Mouse (Mus musculus): ENCODE data around the gene Wwc2. TPM values are rescaled to one million over a fixed set of nuclear protein-coding genes. Genes with fewer than 3 reads are reported as not detected.

Gene Wwc2
- total RNA-seq, 1 experiment, result 19.6 TPM

DNA sequence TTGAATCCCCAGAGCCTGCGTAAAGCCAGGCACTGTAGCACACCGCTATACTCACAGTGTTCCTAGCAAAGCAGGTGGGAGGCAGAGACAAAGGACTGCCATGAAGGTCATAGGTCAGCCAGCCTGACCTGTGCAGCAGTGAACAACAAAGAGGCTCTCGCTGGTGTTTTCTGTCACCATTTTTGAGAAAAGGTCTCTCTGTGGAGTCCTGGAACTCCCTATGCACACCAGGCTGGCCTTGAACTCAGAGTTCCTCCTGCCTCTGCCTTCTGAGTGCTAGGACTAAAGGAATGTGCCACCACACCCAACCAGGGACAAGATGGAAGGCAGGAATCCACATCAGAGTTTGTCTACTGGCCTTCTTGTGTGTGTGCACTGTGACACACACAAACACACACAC lies 5.4 kb upstream of the Wwc2 start:
- no peak for DNase-seq (ENCODE audit: low read depth, low spot score)
- Histone ChIP-seq H3K9ac (ENCODE audit: insufficient read depth, low read depth, low read length, poor library complexity, severe bottlenecking) (0 out of 2 replicates have a peak overlapping the region, but pooled peaks have one; percentile 30), H3K36me3 (ENCODE audit: control insufficient read depth, insufficient read depth, low read length, poor library complexity, severe bottlenecking) (no peaks in the 10 kb centered on the region), H3K9me3 (ENCODE audit: control insufficient read depth, insufficient read depth, low read depth, low read length) (no peaks in the 10 kb centered on the region), H3K4me3 (ENCODE audit: insufficient read depth in 1 of 2, low read depth in 1 of 2, low read length in 2 of 2, poor library complexity in 1 of 2, severe bottlenecking in 1 of 2) (no peak overlapping the region), H3K4me1 (ENCODE audit: control insufficient read depth in 2 of 2, insufficient read depth in 2 of 2, low read length in 2 of 2, poor library complexity in 1 of 2) (peaks cover 10 to 18% of the 10 kb centered on the region in 2 experiments), H3K27ac (ENCODE audit: insufficient read depth, low read depth, low read length, poor library complexity, severe bottlenecking) (peak overlapping the region; percentile 52; the same call in 1 of the 2 replicates)
- TF ChIP-seq CHD2 (IDR thresholded peaks at IDR 0.05; ENCODE audit: low read depth, low read length) (no peak), ZC3H11A (IDR thresholded peaks at IDR 0.05; ENCODE audit: borderline replicate concordance, low read depth, low read length) (no peak), ZNF384 (IDR thresholded peaks at IDR 0.05; ENCODE audit: low read depth, low read length) (no peak), MAFK (IDR thresholded peaks at IDR 0.05; ENCODE audit: insufficient read depth, low read depth, low read length) (no peak), HCFC1 (IDR thresholded peaks at IDR 0.05; ENCODE audit: borderline replicate concordance, insufficient read depth, low read length) (no peak)
- in situ Hi-C loops (cut with MboI; ENCODE audit: low sequenced_read_pairs in 2 of 2, unreplicated experiment in 2 of 2), result no loop called here

DNA sequence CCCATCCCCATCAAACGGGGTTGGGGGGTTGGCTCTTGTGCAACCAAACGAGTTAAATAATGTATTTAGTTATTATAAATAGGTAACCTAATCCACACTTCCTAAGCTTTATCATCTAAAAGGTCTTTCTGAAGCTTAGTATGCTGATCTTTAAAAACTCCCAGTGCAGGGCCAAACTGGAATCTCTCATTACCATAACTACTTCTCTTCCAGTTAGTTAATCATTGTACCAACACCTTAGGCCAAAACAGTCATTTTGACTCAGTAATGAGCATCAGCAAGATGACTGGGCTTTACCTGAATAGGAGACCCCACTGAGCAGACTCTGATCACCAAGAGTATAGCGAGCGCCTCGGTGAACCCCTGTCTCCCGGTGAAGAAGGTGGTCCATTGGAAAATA lies 4.7 kb upstream of the Wwc2 start:
- H3K9ac ChIP-seq (ENCODE audit: insufficient read depth, low read depth, low read length, poor library complexity, severe bottlenecking), result no peak overlapping the region; the same call in 1 of the 2 replicates
- TF ChIP-seq HCFC1 (IDR thresholded peaks at IDR 0.05; ENCODE audit: borderline replicate concordance, insufficient read depth, low read length), result no peak
- no peak for TF ChIP-seq MAFK (IDR thresholded peaks at IDR 0.05; ENCODE audit: insufficient read depth, low read depth, low read length)
- no peak for TF ChIP-seq ZNF384 (IDR thresholded peaks at IDR 0.05; ENCODE audit: low read depth, low read length)
- no peak for TF ChIP-seq ZC3H11A (IDR thresholded peaks at IDR 0.05; ENCODE audit: borderline replicate concordance, low read depth, low read length)
- no peak for TF ChIP-seq CHD2 (IDR thresholded peaks at IDR 0.05; ENCODE audit: low read depth, low read length)

DNA sequence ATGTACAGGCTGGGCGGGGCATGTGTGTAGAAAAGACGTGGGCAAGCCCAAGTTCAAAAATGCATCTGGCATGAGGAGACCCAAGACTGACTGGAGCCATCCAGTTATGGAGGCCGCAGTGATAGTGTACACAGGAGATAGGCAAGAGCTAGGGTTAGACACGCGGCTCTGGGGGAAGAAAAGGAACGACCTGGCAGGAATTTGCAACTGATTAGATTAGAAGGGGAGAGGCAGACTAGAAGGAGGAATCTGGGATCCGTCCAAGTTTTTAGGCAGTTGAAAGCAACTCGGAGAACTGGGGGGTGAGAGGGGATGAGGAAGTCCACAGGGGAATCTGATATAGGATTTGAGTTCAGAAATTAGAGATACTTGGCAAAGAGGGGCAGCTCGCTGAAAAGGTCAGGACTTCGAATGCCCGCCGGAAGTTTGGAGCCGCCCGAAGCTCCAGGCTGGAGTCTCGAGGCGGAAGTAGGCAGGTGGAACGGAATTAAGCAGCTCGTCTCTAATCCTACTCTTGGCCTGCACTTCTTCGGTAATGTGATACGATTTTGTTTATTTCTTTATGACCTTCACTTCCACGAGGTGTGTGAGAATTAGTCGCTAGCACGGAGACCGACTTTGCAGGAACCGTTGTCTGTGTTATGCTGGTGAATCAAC lies 4.0 kb upstream of the Wwc2 start:
- no peak overlapping the region; the same call in 1 of the 2 replicates for H3K27ac ChIP-seq (ENCODE audit: insufficient read depth, low read depth, low read length, poor library complexity, severe bottlenecking)
- H3K4me3 ChIP-seq (ENCODE audit: insufficient read depth in 1 of 2, low read depth in 1 of 2, low read length in 2 of 2, poor library complexity in 1 of 2, severe bottlenecking in 1 of 2), result peak overlapping the region; percentile 32 to 35; a peak in 1 of 4 replicates
- DNase-seq (ENCODE audit: low read depth, low spot score), result no peak
- in situ Hi-C loops (cut with MboI; ENCODE audit: low sequenced_read_pairs in 2 of 2, unreplicated experiment in 2 of 2), result no loop called here
- TF ChIP-seq ZC3H11A (IDR thresholded peaks at IDR 0.05; ENCODE audit: borderline replicate concordance, low read depth, low read length), result no peak
- no peak for TF ChIP-seq MAFK (IDR thresholded peaks at IDR 0.05; ENCODE audit: insufficient read depth, low read depth, low read length)
- H3K9me3 ChIP-seq (ENCODE audit: control insufficient read depth, insufficient read depth, low read depth, low read length), result no peaks in the 10 kb centered on the region
- peaks cover 10 to 15% of the 10 kb centered on the region in 2 experiments for H3K4me1 ChIP-seq (ENCODE audit: control insufficient read depth in 2 of 2, insufficient read depth in 2 of 2, low read length in 2 of 2, poor library complexity in 1 of 2)
- peak overlapping the region; percentile 46; the same call in 1 of the 2 replicates for H3K9ac ChIP-seq (ENCODE audit: insufficient read depth, low read depth, low read length, poor library complexity, severe bottlenecking)
- H3K36me3 ChIP-seq (ENCODE audit: control insufficient read depth, insufficient read depth, low read length, poor library complexity, severe bottlenecking), result no peaks in the 10 kb centered on the region

More for the DNA sequence above, 4.7 kb upstream of the Wwc2 start:
- no peaks in the 10 kb centered on the region for H3K36me3 ChIP-seq (ENCODE audit: control insufficient read depth, insufficient read depth, low read length, poor library complexity, severe bottlenecking)
- in situ Hi-C loops (cut with MboI; ENCODE audit: low sequenced_read_pairs in 2 of 2, unreplicated experiment in 2 of 2), result no loop called here
- peak overlapping the region; percentile 52; the same call in 1 of the 2 replicates for H3K27ac ChIP-seq (ENCODE audit: insufficient read depth, low read depth, low read length, poor library complexity, severe bottlenecking)
- H3K9me3 ChIP-seq (ENCODE audit: control insufficient read depth, insufficient read depth, low read depth, low read length), result no peaks in the 10 kb centered on the region
- no peak for DNase-seq (ENCODE audit: low read depth, low spot score)
- H3K4me3 ChIP-seq (ENCODE audit: insufficient read depth in 1 of 2, low read depth in 1 of 2, low read length in 2 of 2, poor library complexity in 1 of 2, severe bottlenecking in 1 of 2), result peak overlapping the region; percentile 32 to 35; a peak in 1 of 4 replicates
- peaks cover 10 to 15% of the 10 kb centered on the region in 2 experiments for H3K4me1 ChIP-seq (ENCODE audit: control insufficient read depth in 2 of 2, insufficient read depth in 2 of 2, low read length in 2 of 2, poor library complexity in 1 of 2)

DNA sequence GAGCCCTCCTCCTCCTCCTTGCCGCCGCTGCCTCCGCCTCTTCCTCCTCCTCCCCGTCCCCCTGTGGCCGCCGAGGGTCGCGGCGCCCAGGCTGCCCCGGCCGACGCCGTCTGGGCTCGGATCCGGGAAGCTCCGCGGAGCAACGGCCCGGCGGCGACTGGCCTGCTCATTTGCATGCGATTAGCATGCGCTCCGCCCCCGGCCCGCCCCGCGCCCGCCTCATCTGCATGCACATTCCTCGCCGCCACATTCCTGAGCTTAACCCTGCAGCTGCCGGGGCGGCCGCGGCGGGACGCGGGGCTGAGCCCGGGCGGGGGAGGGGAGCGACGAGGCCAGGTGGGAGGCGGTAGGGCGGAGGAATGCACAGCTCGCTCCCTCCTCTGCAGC lies 345 bp downstream of the Wwc2 start:
- no peaks in the 10 kb centered on the region for H3K9me3 ChIP-seq (ENCODE audit: control insufficient read depth, insufficient read depth, low read depth, low read length)
- in situ Hi-C loops (cut with MboI; ENCODE audit: low sequenced_read_pairs in 2 of 2, unreplicated experiment in 2 of 2), result no loop called here

More for the DNA sequence above, 345 bp downstream of the Wwc2 start:
- no peak for TF ChIP-seq MAFK (IDR thresholded peaks at IDR 0.05; ENCODE audit: insufficient read depth, low read depth, low read length)
- peak; percentile 72; the same call in 1 of the 2 replicates for TF ChIP-seq CHD2 (IDR thresholded peaks at IDR 0.05; ENCODE audit: low read depth, low read length)
- TF ChIP-seq HCFC1 (IDR thresholded peaks at IDR 0.05; ENCODE audit: borderline replicate concordance, insufficient read depth, low read length), result peak; percentile 58; the same call in 1 of the 2 replicates
- TF ChIP-seq ZNF384 (IDR thresholded peaks at IDR 0.05; ENCODE audit: low read depth, low read length), result no peak
- no peak for TF ChIP-seq ZC3H11A (IDR thresholded peaks at IDR 0.05; ENCODE audit: borderline replicate concordance, low read depth, low read length)
- Histone ChIP-seq H3K4me1 (ENCODE audit: control insufficient read depth in 2 of 2, insufficient read depth in 2 of 2, low read length in 2 of 2, poor library complexity in 1 of 2) (peaks cover 4 to 21% of the 10 kb centered on the region in 2 experiments), H3K4me3 (ENCODE audit: insufficient read depth in 1 of 2, low read depth in 1 of 2, low read length in 2 of 2, poor library complexity in 1 of 2, severe bottlenecking in 1 of 2) (peak overlapping the region; percentile 72 to 99), H3K27ac (ENCODE audit: insufficient read depth, low read depth, low read length, poor library complexity, severe bottlenecking) (peak overlapping the region; percentile 89), H3K9ac (ENCODE audit: insufficient read depth, low read depth, low read length, poor library complexity, severe bottlenecking) (peak overlapping the region; percentile 97), H3K36me3 (ENCODE audit: control insufficient read depth, insufficient read depth, low read length, poor library complexity, severe bottlenecking) (no peaks in the 10 kb centered on the region)
- DNase-seq (ENCODE audit: low read depth, low spot score), result peak; percentile 90
